Mouse (Mus musculus): ENCODE results near the gene Galntl6. TPM values are rescaled to one million over a fixed set of nuclear protein-coding genes. Genes with fewer than 3 reads are reported as not detected.

The Galntl6 gene
- polyA plus RNA-seq, 1 experiment, result not detected

DNA sequence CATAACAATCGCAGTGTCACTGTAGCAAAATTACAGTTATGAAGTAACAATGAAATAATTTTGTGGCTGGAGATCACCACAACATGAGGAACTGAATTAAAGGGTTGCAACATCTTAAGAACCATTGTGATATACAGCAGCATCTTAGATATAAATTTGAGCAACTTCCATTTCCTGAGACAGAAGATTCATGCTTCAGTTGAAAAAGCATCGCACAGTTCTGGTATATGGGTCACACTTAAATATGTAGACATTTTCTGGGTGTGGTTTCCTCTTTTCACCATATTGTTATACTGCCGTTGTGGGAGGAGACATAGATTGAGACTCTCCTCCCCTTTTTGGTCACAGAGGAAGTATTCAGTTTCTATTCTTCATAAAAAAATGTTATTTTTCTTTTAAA lies 667.6 kb downstream of the Galntl6 start:
- Histone ChIP-seq H3K79me2 (ENCODE audit: control insufficient read depth, insufficient read depth) (no peaks in the 10 kb centered on the region), H3K36me3 (ENCODE audit: control insufficient read depth, insufficient read depth) (no peaks in the 10 kb centered on the region), H3ac (ENCODE audit: control insufficient read depth, insufficient read length) (no peak overlapping the region), H3K27me3 (ENCODE audit: control insufficient read depth, insufficient read depth, insufficient read length) (no peaks in the 10 kb centered on the region), H3K4me2 (ENCODE audit: low read depth) (no peak overlapping the region), H3K4me3 (no peak overlapping the region)
- no peak for TF ChIP-seq SRF (IDR thresholded peaks at IDR 0.05; ENCODE audit: control insufficient read depth, insufficient read length, low read depth)
- no peak for TF ChIP-seq CEBPB (IDR thresholded peaks at IDR 0.05; ENCODE audit: insufficient read depth, poor library complexity, severe bottlenecking)
- no peak for TF ChIP-seq USF1 (IDR thresholded peaks at IDR 0.05; ENCODE audit: low read depth)
- no peak for TF ChIP-seq E2F4 (IDR thresholded peaks at IDR 0.05; ENCODE audit: insufficient read depth)
- no peak for TF ChIP-seq POLR2AphosphoS2 (IDR thresholded peaks at IDR 0.05; ENCODE audit: insufficient read length, low read depth)
- TF ChIP-seq MYOG (IDR thresholded peaks at IDR 0.05; ENCODE audit: control insufficient read depth in 1 of 3, insufficient read depth in 1 of 3, insufficient read length in 2 of 3, low read depth in 2 of 3), result no peak
- TF ChIP-seq TCF3 (IDR thresholded peaks at IDR 0.05; ENCODE audit: insufficient read length, low read depth), result no peak
- no peak for TF ChIP-seq POLR2A (IDR thresholded peaks at IDR 0.05; ENCODE audit: insufficient read length, low read depth)

- no peak overlapping the region for H3ac ChIP-seq (ENCODE audit: control insufficient read depth, insufficient read length)
- H3K27me3 ChIP-seq (ENCODE audit: control insufficient read depth, insufficient read depth, insufficient read length), result no peaks in the 10 kb centered on the region
- H3K4me2 ChIP-seq (ENCODE audit: low read depth), result no peak overlapping the region
- H3K4me3 ChIP-seq, result no peak overlapping the region
- TF ChIP-seq TCF3 (IDR thresholded peaks at IDR 0.05; ENCODE audit: insufficient read length, low read depth) (no peak), CEBPB (IDR thresholded peaks at IDR 0.05; ENCODE audit: insufficient read depth, poor library complexity, severe bottlenecking) (no peak), POLR2AphosphoS2 (IDR thresholded peaks at IDR 0.05; ENCODE audit: insufficient read length, low read depth) (no peak), MAX (IDR thresholded peaks at IDR 0.05; ENCODE audit: low read depth) (no peak)
- no peaks in the 10 kb centered on the region for H3K36me3 ChIP-seq (ENCODE audit: control insufficient read depth, insufficient read depth)
- H3K79me2 ChIP-seq (ENCODE audit: control insufficient read depth, insufficient read depth), result no peaks in the 10 kb centered on the region
These were observed 678.2 kb downstream of the Galntl6 start for GRCm38 (mm10) chr8:58234220-58234619.

DNA sequence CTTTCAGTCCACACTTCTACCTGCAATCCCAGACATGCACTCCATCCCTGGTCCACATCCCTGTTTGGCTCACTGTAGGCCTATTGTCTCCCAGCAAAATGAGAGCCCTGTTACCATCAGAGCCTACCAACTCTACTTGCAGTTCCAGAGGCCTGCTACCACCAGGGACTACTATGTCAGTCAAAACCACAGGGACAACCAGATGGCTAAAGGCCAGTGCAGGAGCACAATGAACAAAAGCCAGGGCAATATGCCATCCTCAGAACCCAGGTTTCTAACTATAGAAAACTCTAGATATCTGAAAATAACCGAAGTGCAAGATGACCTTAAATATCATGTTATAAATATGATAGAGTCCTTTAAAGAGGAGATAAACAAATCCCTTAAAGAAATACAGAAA lies 683.7 kb downstream of the Galntl6 start:
- Histone ChIP-seq H3K27me3 (ENCODE audit: control insufficient read depth, insufficient read depth, insufficient read length) (no peaks in the 10 kb centered on the region), H3K4me3 (no peak overlapping the region), H3ac (ENCODE audit: control insufficient read depth, insufficient read length) (no peak overlapping the region), H3K36me3 (ENCODE audit: control insufficient read depth, insufficient read depth) (no peaks in the 10 kb centered on the region), H3K79me2 (ENCODE audit: control insufficient read depth, insufficient read depth) (no peaks in the 10 kb centered on the region), H3K4me2 (ENCODE audit: low read depth) (no peak overlapping the region)
- TF ChIP-seq MYOG (IDR thresholded peaks at IDR 0.05; ENCODE audit: control insufficient read depth in 1 of 3, insufficient read depth in 1 of 3, insufficient read length in 2 of 3, low read depth in 2 of 3) (no peak), E2F4 (IDR thresholded peaks at IDR 0.05; ENCODE audit: insufficient read depth) (no peak), SRF (IDR thresholded peaks at IDR 0.05; ENCODE audit: control insufficient read depth, insufficient read length, low read depth) (no peak), TCF3 (IDR thresholded peaks at IDR 0.05; ENCODE audit: insufficient read length, low read depth) (no peak), USF1 (IDR thresholded peaks at IDR 0.05; ENCODE audit: low read depth) (no peak), POLR2A (IDR thresholded peaks at IDR 0.05; ENCODE audit: insufficient read length, low read depth) (no peak), CEBPB (IDR thresholded peaks at IDR 0.05; ENCODE audit: insufficient read depth, poor library complexity, severe bottlenecking) (no peak), MAX (IDR thresholded peaks at IDR 0.05; ENCODE audit: low read depth) (no peak), REST (IDR thresholded peaks at IDR 0.05; ENCODE audit: insufficient read depth, insufficient read length) (no peak), MYOD1 (IDR thresholded peaks at IDR 0.05; ENCODE audit: control insufficient read depth in 1 of 3, insufficient read length in 2 of 3, low read depth in 2 of 3) (no peak), POLR2AphosphoS2 (IDR thresholded peaks at IDR 0.05; ENCODE audit: insufficient read length, low read depth) (no peak), TCF12 (IDR thresholded peaks at IDR 0.05; ENCODE audit: insufficient read depth, poor library complexity, severe bottlenecking) (no peak)

GRCm38 (mm10) chr8:58217885-58218284 lies 694.6 kb downstream of the Galntl6 start:
- H3K36me3 ChIP-seq (ENCODE audit: control insufficient read depth, insufficient read depth), result no peaks in the 10 kb centered on the region
- H3K27me3 ChIP-seq (ENCODE audit: control insufficient read depth, insufficient read depth, insufficient read length), result no peaks in the 10 kb centered on the region
- no peak overlapping the region for H3K4me2 ChIP-seq (ENCODE audit: low read depth)
- no peak overlapping the region for H3ac ChIP-seq (ENCODE audit: control insufficient read depth, insufficient read length)
- TF ChIP-seq MYOD1 (IDR thresholded peaks at IDR 0.05; ENCODE audit: control insufficient read depth in 1 of 3, insufficient read length in 2 of 3, low read depth in 2 of 3), result no peak
- no peak for TF ChIP-seq MYOG (IDR thresholded peaks at IDR 0.05; ENCODE audit: control insufficient read depth in 1 of 3, insufficient read depth in 1 of 3, insufficient read length in 2 of 3, low read depth in 2 of 3)
- no peak for TF ChIP-seq REST (IDR thresholded peaks at IDR 0.05; ENCODE audit: insufficient read depth, insufficient read length)
- TF ChIP-seq POLR2AphosphoS2 (IDR thresholded peaks at IDR 0.05; ENCODE audit: insufficient read length, low read depth), result no peak
- no peak for TF ChIP-seq MAX (IDR thresholded peaks at IDR 0.05; ENCODE audit: low read depth)
- TF ChIP-seq CEBPB (IDR thresholded peaks at IDR 0.05; ENCODE audit: insufficient read depth, poor library complexity, severe bottlenecking), result no peak
- TF ChIP-seq USF1 (IDR thresholded peaks at IDR 0.05; ENCODE audit: low read depth), result no peak
- no peak for TF ChIP-seq POLR2A (IDR thresholded peaks at IDR 0.05; ENCODE audit: insufficient read length, low read depth)
- no peak for TF ChIP-seq E2F4 (IDR thresholded peaks at IDR 0.05; ENCODE audit: insufficient read depth)
- no peak for TF ChIP-seq TCF12 (IDR thresholded peaks at IDR 0.05; ENCODE audit: insufficient read depth, poor library complexity, severe bottlenecking)
- no peak for TF ChIP-seq TCF3 (IDR thresholded peaks at IDR 0.05; ENCODE audit: insufficient read length, low read depth)
- TF ChIP-seq SRF (IDR thresholded peaks at IDR 0.05; ENCODE audit: control insufficient read depth, insufficient read length, low read depth), result no peak
- no peak overlapping the region for H3K4me3 ChIP-seq
- H3K79me2 ChIP-seq (ENCODE audit: control insufficient read depth, insufficient read depth), result no peaks in the 10 kb centered on the region

DNA sequence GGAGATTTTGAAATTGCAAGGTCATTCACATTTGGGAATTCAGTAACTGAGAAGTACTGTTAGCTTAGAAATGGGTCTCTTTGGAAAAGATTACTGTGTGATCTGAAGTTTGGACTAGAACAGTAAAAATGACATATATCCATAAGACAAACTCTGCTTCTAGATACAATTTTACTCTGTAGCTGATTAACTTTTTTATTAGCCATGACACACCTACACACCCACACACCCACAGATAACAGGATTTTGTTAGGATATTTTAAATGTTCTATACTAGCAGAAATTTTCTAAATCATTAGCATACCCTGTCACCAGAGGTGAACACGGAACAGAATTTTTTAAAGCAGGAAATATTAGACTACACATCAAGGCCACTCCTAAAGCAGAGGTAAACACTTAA lies 722.7 kb downstream of the Galntl6 start:
- Histone ChIP-seq H3ac (ENCODE audit: control insufficient read depth, insufficient read length) (no peak overlapping the region), H3K79me2 (ENCODE audit: control insufficient read depth, insufficient read depth) (no peaks in the 10 kb centered on the region), H3K27me3 (ENCODE audit: control insufficient read depth, insufficient read depth, insufficient read length) (no peaks in the 10 kb centered on the region), H3K36me3 (ENCODE audit: control insufficient read depth, insufficient read depth) (no peaks in the 10 kb centered on the region), H3K4me3 (no peak overlapping the region), H3K4me2 (ENCODE audit: low read depth) (no peak overlapping the region)
- no peak for TF ChIP-seq TCF3 (IDR thresholded peaks at IDR 0.05; ENCODE audit: insufficient read length, low read depth)
- no peak for TF ChIP-seq MYOD1 (IDR thresholded peaks at IDR 0.05; ENCODE audit: control insufficient read depth in 1 of 3, insufficient read length in 2 of 3, low read depth in 2 of 3)
- TF ChIP-seq TCF12 (IDR thresholded peaks at IDR 0.05; ENCODE audit: insufficient read depth, poor library complexity, severe bottlenecking), result no peak
- TF ChIP-seq MYOG (IDR thresholded peaks at IDR 0.05; ENCODE audit: control insufficient read depth in 1 of 3, insufficient read depth in 1 of 3, insufficient read length in 2 of 3, low read depth in 2 of 3), result no peak
- TF ChIP-seq POLR2A (IDR thresholded peaks at IDR 0.05; ENCODE audit: insufficient read length, low read depth), result no peak
- no peak for TF ChIP-seq USF1 (IDR thresholded peaks at IDR 0.05; ENCODE audit: low read depth)
- TF ChIP-seq SRF (IDR thresholded peaks at IDR 0.05; ENCODE audit: control insufficient read depth, insufficient read length, low read depth), result no peak
- no peak for TF ChIP-seq E2F4 (IDR thresholded peaks at IDR 0.05; ENCODE audit: insufficient read depth)
- TF ChIP-seq REST (IDR thresholded peaks at IDR 0.05; ENCODE audit: insufficient read depth, insufficient read length), result no peak
- no peak for TF ChIP-seq MAX (IDR thresholded peaks at IDR 0.05; ENCODE audit: low read depth)
- no peak for TF ChIP-seq CEBPB (IDR thresholded peaks at IDR 0.05; ENCODE audit: insufficient read depth, poor library complexity, severe bottlenecking)
- no peak for TF ChIP-seq POLR2AphosphoS2 (IDR thresholded peaks at IDR 0.05; ENCODE audit: insufficient read length, low read depth)

Data from myocyte (in vitro differentiated cells).